Mouse (Mus musculus) CH12.LX (cell line): ENCODE data around the gene Prr36. TPM values are rescaled to one million over a fixed set of nuclear protein-coding genes. Genes with fewer than 3 reads are reported as not detected.

Experiments
- DNase-seq: peaks from one replicate; pipeline ENCODE4 v3.0.0-alpha.2; 2013; ENCODE audit errors: extremely low read depth
- H3K27ac ChIP-seq: 2 replicates; pipeline ENCODE4 v1.5.1; 2012; ENCODE audit warnings: low read depth, mild to moderate bottlenecking, control low read depth, moderate library complexity; ENCODE audit not compliant: insufficient read depth
- H3K27me3 ChIP-seq: replicated peaks from 2 replicates; pipeline ENCODE3; 2012; ENCODE audit warnings: inconsistent platforms
- H3K36me3 ChIP-seq, 2 experiments: replicated peaks in 1 of 2; 2 replicates each; pipeline versions ENCODE3 to v1.6.1; 2012; ENCODE audit warnings: inconsistent platforms in 1 of 2, low read length in 1 of 2, mild to moderate bottlenecking in 1 of 2, mixed read lengths in 1 of 2, moderate library complexity in 1 of 2; ENCODE audit not compliant: control insufficient read depth in 1 of 2, insufficient read depth in 1 of 2
- H3K4me1 ChIP-seq, 2 experiments: 2 replicates each; pipeline ENCODE4 v1.6.1; 2012; ENCODE audit warnings: inconsistent platforms in 1 of 2, moderate library complexity in 1 of 2; ENCODE audit not compliant: insufficient read depth in 2 of 2, control insufficient read depth in 1 of 2
- H3K4me2 ChIP-seq: 2 replicates; pipeline ENCODE4 v1.6.1; 2012; ENCODE audit warnings: low read depth, mild to moderate bottlenecking, control low read depth; ENCODE audit not compliant: poor library complexity, insufficient read depth, severe bottlenecking
- H3K4me3 ChIP-seq, 3 experiments: fragments of 150-350 bp in 1 of 3; sonication (generic) in 1 of 3; replicated peaks in 1 of 3; 2 replicates each; pipeline versions ENCODE3 to v1.5.1; 2011 to 2012; ENCODE audit warnings: low read depth in 2 of 3, low read length in 2 of 3, mild to moderate bottlenecking in 2 of 3, moderate library complexity in 2 of 3, control low read depth in 1 of 3, improper control_type of control experiment in 1 of 3, inconsistent platforms in 1 of 3, mixed read lengths in 1 of 3; ENCODE audit not compliant: poor library complexity in 1 of 3
- H3K79me2 ChIP-seq: replicated peaks from 2 replicates; pipeline ENCODE4 v1.6.1; 2012; ENCODE audit warnings: mild to moderate bottlenecking, moderate library complexity; ENCODE audit not compliant: control insufficient read depth, poor library complexity, insufficient read depth, severe bottlenecking; ENCODE audit errors: extremely low read depth
- H3K9ac ChIP-seq: 2 replicates; pipeline ENCODE4 v1.6.1; 2012; ENCODE audit warnings: low read depth, mild to moderate bottlenecking, control low read depth, moderate library complexity; ENCODE audit not compliant: insufficient read depth
- H3K9me3 ChIP-seq: replicated peaks from 2 replicates; pipeline ENCODE3; 2012; ENCODE audit warnings: low read length, inconsistent platforms, mixed read lengths
- BHLHE40 ChIP-seq: IDR thresholded peaks from 2 replicates; pipeline ENCODE4 v1.6.1; 2011; ENCODE audit warnings: mild to moderate bottlenecking, low read depth, low read length, improper control_type of control experiment
- CHD2 ChIP-seq: IDR thresholded peaks from 2 replicates; pipeline ENCODE4 v1.6.1; 2011; ENCODE audit warnings: low read length, improper control_type of control experiment
- CTCF ChIP-seq, 2 experiments: IDR thresholded peaks in 1 of 2; conservative IDR thresholded peaks in 1 of 2; 2 replicates each; pipeline ENCODE4 v1.5.1; 2011 to 2012; ENCODE audit warnings: low read depth in 2 of 2, low read length in 2 of 2, improper control_type of control experiment in 1 of 2, inconsistent platforms in 1 of 2, mild to moderate bottlenecking in 1 of 2, moderate library complexity in 1 of 2
- ELF1 ChIP-seq: IDR thresholded peaks from 2 replicates; pipeline ENCODE4 v1.6.1; 2014; ENCODE audit warnings: low read depth, mild to moderate bottlenecking, inconsistent platforms, low read length, improper control_type of control experiment
- ETS1 ChIP-seq: conservative IDR thresholded peaks from 2 replicates; pipeline ENCODE4 v1.6.1; 2012; ENCODE audit warnings: low read depth, mild to moderate bottlenecking, inconsistent platforms, low read length, improper control_type of control experiment, moderate library complexity
- GABPA ChIP-seq: IDR thresholded peaks from 2 replicates; pipeline ENCODE4 v1.6.1; 2012; ENCODE audit warnings: low read depth, low read length, improper control_type of control experiment, inconsistent platforms; ENCODE audit not compliant: insufficient replicate concordance
- HCFC1 ChIP-seq: IDR thresholded peaks from 2 replicates; pipeline ENCODE4 v1.6.1; 2012; ENCODE audit warnings: low read depth, mild to moderate bottlenecking, inconsistent platforms, low read length, improper control_type of control experiment
- IRF4 ChIP-seq: IDR thresholded peaks from 2 replicates; pipeline ENCODE4 v1.6.1; 2014; ENCODE audit warnings: low read depth, mild to moderate bottlenecking, inconsistent platforms, low read length, improper control_type of control experiment
- JUND ChIP-seq: conservative IDR thresholded peaks from 2 replicates; pipeline ENCODE4 v1.6.1; 2011; ENCODE audit warnings: low read depth, low read length, improper control_type of control experiment
- KAT2A ChIP-seq: IDR thresholded peaks from 2 replicates; pipeline ENCODE4 v1.6.1; 2012; ENCODE audit warnings: low read length, improper control_type of control experiment, inconsistent platforms; ENCODE audit not compliant: insufficient replicate concordance
- MAFK ChIP-seq: IDR thresholded peaks from 2 replicates; pipeline ENCODE4 v1.6.1; 2011; ENCODE audit warnings: low read length, improper control_type of control experiment; ENCODE audit not compliant: insufficient replicate concordance
- MAZ ChIP-seq: IDR thresholded peaks from 2 replicates; pipeline ENCODE4 v1.6.1; 2012; ENCODE audit warnings: low read depth, mild to moderate bottlenecking, inconsistent platforms, low read length, improper control_type of control experiment, moderate library complexity
- MEF2A ChIP-seq: IDR thresholded peaks from 2 replicates; pipeline ENCODE4 v1.6.1; 2014; ENCODE audit warnings: low read depth, mild to moderate bottlenecking, inconsistent platforms, low read length, improper control_type of control experiment, borderline replicate concordance
- NELFE ChIP-seq: IDR thresholded peaks from 2 replicates; pipeline ENCODE4 v1.6.1; 2011; ENCODE audit warnings: low read depth, low read length, improper control_type of control experiment
- POLR2A ChIP-seq: IDR thresholded peaks from 2 replicates; pipeline ENCODE4 v1.6.1; 2011; ENCODE audit warnings: low read depth, mild to moderate bottlenecking, improper control_type of control experiment, low read length
- RCOR1 ChIP-seq: conservative IDR thresholded peaks from 2 replicates; pipeline ENCODE4 v1.6.1; 2012; ENCODE audit warnings: low read depth, mild to moderate bottlenecking, inconsistent platforms, low read length, improper control_type of control experiment
- SIN3A ChIP-seq: IDR thresholded peaks from 2 replicates; pipeline ENCODE4 v1.6.1; 2012; ENCODE audit warnings: low read length, improper control_type of control experiment, inconsistent platforms
- SMC3 ChIP-seq: IDR thresholded peaks from 2 replicates; pipeline ENCODE4 v1.6.1; 2011; ENCODE audit warnings: low read depth, low read length, improper control_type of control experiment
- TCF12 ChIP-seq: IDR thresholded peaks from 2 replicates; pipeline ENCODE4 v1.6.1; 2014; ENCODE audit warnings: low read depth, mild to moderate bottlenecking, inconsistent platforms, low read length, improper control_type of control experiment
- UBTF ChIP-seq: IDR thresholded peaks from 2 replicates; pipeline ENCODE4 v1.6.1; 2012; ENCODE audit warnings: low read depth, mild to moderate bottlenecking, inconsistent platforms, low read length, improper control_type of control experiment, moderate library complexity
- ZC3H11A ChIP-seq: IDR thresholded peaks from 2 replicates; pipeline ENCODE4 v1.6.1; 2012; ENCODE audit warnings: low read depth, mild to moderate bottlenecking, inconsistent platforms, low read length, improper control_type of control experiment
- ZKSCAN1 ChIP-seq: IDR thresholded peaks from 2 replicates; pipeline ENCODE4 v1.6.1; 2012; ENCODE audit warnings: low read depth, inconsistent platforms, low read length, improper control_type of control experiment, borderline replicate concordance
- ZMIZ1 ChIP-seq: IDR thresholded peaks from 2 replicates; pipeline ENCODE4 v1.6.1; 2012; ENCODE audit warnings: low read depth, mild to moderate bottlenecking, inconsistent platforms, low read length, improper control_type of control experiment
- dilution Hi-C: fragments of 300-500 bp; cut with MboI; formaldehyde crosslinking; loops from 2 replicates; pipeline ENCODE4 v1.14.3; 2020; ENCODE audit warnings: low sequenced_read_pairs; ENCODE audit not compliant: extremely low pct_unique_long_range_greater_than_20kb, extremely low pct_ligation_motif_present
- in situ Hi-C: fragments of 300-500 bp; cut with MboI; formaldehyde crosslinking; loops from 3 replicates; pipeline ENCODE4 v1.14.3; 2019; ENCODE audit warnings: low sequenced_read_pairs, low pct_ligation_motif_present, low pct_unique_long_range_greater_than_20kb, mixed read lengths
- polyA plus RNA-seq: library from polyadenylated mRNA; unstranded; fragments of >175 nt; gene quantifications from 2 replicates; pipeline ENCODE4 v1.2.1, GENCODE M21; 2012; ENCODE audit warnings: low read depth; ENCODE audit not compliant: insufficient read length
- total RNA-seq, 2 experiments: library from RNA; depleted of rRNA; stranded (reverse); fragments of 300-350 nt in 1 of 2; fragments of >200 nt in 1 of 2; gene quantifications; 2 replicates each; pipeline ENCODE4 v1.2.3; 2012 to 2014

Prr36 gene
- total and polyA plus RNA-seq, 3 experiments = 0.05 to 0.59 (median 0.13) TPM

- no peak for DNase-seq
- no peaks in the 10 kb centered on the region for H3K4me1 ChIP-seq
- no peak overlapping the region for H3K4me3 ChIP-seq
- H3K9me3 ChIP-seq = peaks cover 2% of the 10 kb centered on the region
- H3K9ac ChIP-seq = no peak overlapping the region
- TF ChIP-seq MEF2A = no peak
- no peak for TF ChIP-seq HCFC1
- no peak for TF ChIP-seq RCOR1
- no peak for TF ChIP-seq KAT2A
- TF ChIP-seq ZC3H11A = no peak
- TF ChIP-seq ZKSCAN1 = no peak
- TF ChIP-seq MAFK = no peak
- no peak for TF ChIP-seq CHD2
- no peak for TF ChIP-seq ZMIZ1
- no peak for TF ChIP-seq NELFE
- no peak for TF ChIP-seq TCF12
- TF ChIP-seq SIN3A = no peak
- TF ChIP-seq POLR2A = no peak
- TF ChIP-seq ETS1 = no peak
- no peak for TF ChIP-seq CTCF (conservative IDR thresholded peaks at IDR 0.05 in 1 of 2, IDR thresholded peaks at IDR 0.05 in 1 of 2; ENCODE audit: low read depth in 2 of 2, low read length in 2 of 2)
- TF ChIP-seq UBTF = no peak
- in situ Hi-C loops (no loop called here), dilution Hi-C loops (no loop called here)
- no peaks in the 10 kb centered on the region for H3K27me3 ChIP-seq
- H3K27ac ChIP-seq = no peak overlapping the region
- no peak overlapping the region for H3K4me2 ChIP-seq
- no peaks in the 10 kb centered on the region for H3K79me2 ChIP-seq
- peaks cover 0 to 12% of the 10 kb centered on the region in 2 experiments for H3K36me3 ChIP-seq
Observed at GRCm38 (mm10) chr8:4205246-4206123, 11.8 kb downstream of the Prr36 start.

- Histone ChIP-seq H3K4me2 (no peak overlapping the region), H3K4me3 (no peak overlapping the region), H3K9ac (no peak overlapping the region), H3K9me3 (no peaks in the 10 kb centered on the region), H3K27ac (no peak overlapping the region), H3K36me3 (peaks cover 0 to 8% of the 10 kb centered on the region in 2 experiments), H3K4me1 (no peaks in the 10 kb centered on the region), H3K79me2 (no peaks in the 10 kb centered on the region), H3K27me3 (no peaks in the 10 kb centered on the region)
- dilution Hi-C loops = no loop called here
- TF ChIP-seq JUND (no peak), MAZ (no peak), RCOR1 (no peak), SMC3 (no peak), BHLHE40 (no peak), TCF12 (no peak), IRF4 (no peak), ELF1 (no peak), POLR2A (no peak), GABPA (no peak)
- no peak for DNase-seq
- in situ Hi-C loops = no loop called here
Observed at GRCm38 (mm10) chr8:4201321-4201720, 15.9 kb downstream of the Prr36 start.
